Mouse (Mus musculus) urinary bladder, adult 2 months (tissue): ENCODE results near the gene AI837181. TPM values are rescaled to one million over a fixed set of nuclear protein-coding genes. Genes with fewer than 3 reads are reported as not detected.

ENCODE experiments used
- DNase-seq: peaks from one replicate; pipeline ENCODE4 v3.0.0; 2022; ENCODE audit warnings: low spot score
- polyA plus RNA-seq: library from polyadenylated mRNA; depleted of rRNA; stranded (reverse); fragments of >200 nt; gene quantifications from 2 replicates; pipeline ENCODE4 v1.2.3, GENCODE M21; 2012

AI837181 gene
- polyA plus RNA-seq, 1 experiment: 68.9 TPM

- peak; percentile 62 for DNase-seq
Measured at GRCm38 (mm10) chr19:5447515-5448353, 22.8 kb downstream of the AI837181 start, which contains the start of gene Fosl1. Fosl1 (plus strand) TSS chr19:5447547.

GRCm38 (mm10) chr19:5448354-5449150 is 23.6 kb downstream of the AI837181 start:
- no peak for DNase-seq

GRCm38 (mm10) chr19:5449673-5450072 is 24.7 kb downstream of the AI837181 start:
- no peak for DNase-seq

- DNase-seq: no peak
Measured at GRCm38 (mm10) chr19:5451766-5452165, 26.8 kb downstream of the AI837181 start.

GRCm38 (mm10) chr19:5455037-5455436 is 30.1 kb downstream of the AI837181 start:
- DNase-seq: no peak

- no peak for DNase-seq
Measured at GRCm38 (mm10) chr19:5455568-5455967, 30.6 kb downstream of the AI837181 start.

GRCm38 (mm10) chr19:5456241-5456921 is 31.4 kb downstream of the AI837181 start:
- DNase-seq: no peak

GRCm38 (mm10) chr19:5456922-5457745 is 32.2 kb downstream of the AI837181 start:
- peak; percentile 90 for DNase-seq

- no peak for DNase-seq
Measured at GRCm38 (mm10) chr19:5457746-5458442, 33.0 kb downstream of the AI837181 start, which contains the start of gene Ccdc85b. Ccdc85b (minus strand) TSS chr19:5457894.

- no peak for DNase-seq
Measured at GRCm38 (mm10) chr19:5459019-5459418, 34.1 kb downstream of the AI837181 start.

- DNase-seq: no peak
Measured at GRCm38 (mm10) chr19:5459896-5460295, 35.0 kb downstream of the AI837181 start.

- DNase-seq: peak; percentile 79
Measured at GRCm38 (mm10) chr19:5460465-5460911, 35.5 kb downstream of the AI837181 start, which contains the start of gene Fibp. Fibp (plus strand) TSS chr19:5460615.

GRCm38 (mm10) chr19:5461411-5461810 is 36.5 kb downstream of the AI837181 start:
- no peak for DNase-seq

GRCm38 (mm10) chr19:5463212-5463611 is 38.3 kb downstream of the AI837181 start:
- DNase-seq: no peak

GRCm38 (mm10) chr19:5463791-5464562 is 39.0 kb downstream of the AI837181 start:
- no peak for DNase-seq

GRCm38 (mm10) chr19:5465037-5465436 is 40.1 kb downstream of the AI837181 start:
- DNase-seq: no peak

- no peak for DNase-seq
Measured at GRCm38 (mm10) chr19:5466916-5467500, 42.1 kb downstream of the AI837181 start.

GRCm38 (mm10) chr19:5468374-5468773 is 43.4 kb downstream of the AI837181 start, which contains the start of gene Ctsw:
Ctsw (minus strand) TSS chr19:5468507.
- no peak for DNase-seq

GRCm38 (mm10) chr19:5471846-5472245 is 46.9 kb downstream of the AI837181 start:
- no peak for DNase-seq
